Mouse (Mus musculus): ENCODE results near the gene Wfikkn1. TPM values are rescaled to one million over a fixed set of nuclear protein-coding genes. Genes with fewer than 3 reads are reported as not detected.

The Wfikkn1 gene
- polyA plus RNA-seq, 1 experiment from 2014 or later: 0.16 TPM

- Histone ChIP-seq H3K9ac (ENCODE audit: low read depth, low read length) (no peak overlapping the region), H3K4me3 (ENCODE audit: low read length) (no peak overlapping the region), H3K27ac (ENCODE audit: low read length) (peak overlapping the region; percentile 11; the same call in 1 of the 2 replicates), H3K4me2 (ENCODE audit: low read depth, low read length) (no peak overlapping the region), H3K4me1 (ENCODE audit: control insufficient read depth, insufficient read depth, low read length) (peaks cover 31% of the 10 kb centered on the region), H3K9me3 (ENCODE audit: control insufficient read depth, low read length) (no peaks in the 10 kb centered on the region), H3K36me3 (ENCODE audit: control insufficient read depth, insufficient read depth, low read length) (no peaks in the 10 kb centered on the region), H3K27me3 (replicated peaks; ENCODE audit: control insufficient read depth, insufficient read depth, low read length) (no peaks in the 10 kb centered on the region)
- ATAC-seq: no peak
- 77% methylated on average over 1 of the region's 1 CpGs for WGBS
Observed at GRCm38 (mm10) chr17:25913877-25914275, 33.2 kb upstream of the Wfikkn1 start.

DNA sequence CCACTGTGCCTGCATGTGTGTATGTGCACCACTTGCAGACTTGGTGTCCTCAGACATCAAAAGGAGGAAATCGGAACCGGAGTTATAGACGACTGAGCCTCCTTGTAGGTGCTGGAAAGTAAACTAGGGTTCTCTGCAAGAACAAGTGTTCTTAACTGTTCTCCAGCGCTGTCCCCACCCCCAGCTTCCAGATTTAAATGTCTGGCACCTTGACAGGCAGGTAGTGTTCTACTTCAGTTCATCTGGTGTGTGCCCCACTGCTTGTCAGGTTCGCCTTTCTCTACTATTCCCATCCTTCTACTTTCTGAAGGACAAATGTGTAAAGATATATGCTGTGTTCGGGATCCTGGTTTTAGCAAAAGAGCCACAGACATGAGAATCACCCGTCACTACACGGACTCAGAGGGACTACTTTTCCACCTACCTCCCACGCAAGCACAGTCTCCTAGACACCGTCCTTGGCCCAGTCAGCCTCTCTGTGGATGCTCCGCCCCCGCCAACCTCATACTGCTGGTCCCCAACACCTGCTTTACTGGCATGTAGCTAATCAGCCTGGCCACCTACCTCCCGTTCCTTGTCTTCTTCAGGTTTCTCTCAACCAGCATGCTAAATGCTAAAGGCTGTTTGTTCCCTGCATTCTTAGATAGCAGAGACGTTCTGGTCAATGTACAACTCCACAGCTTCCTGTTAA is 32.7 kb upstream of the Wfikkn1 start:
- Histone ChIP-seq H3K9ac (ENCODE audit: low read depth, low read length) (no peak overlapping the region), H3K4me2 (ENCODE audit: low read depth, low read length) (no peak overlapping the region; the same call in 1 of the 2 replicates), H3K4me3 (ENCODE audit: low read length) (no peak overlapping the region), H3K36me3 (ENCODE audit: control insufficient read depth, insufficient read depth, low read length) (no peaks in the 10 kb centered on the region), H3K4me1 (ENCODE audit: control insufficient read depth, insufficient read depth, low read length) (peaks cover 28% of the 10 kb centered on the region), H3K9me3 (ENCODE audit: control insufficient read depth, low read length) (no peaks in the 10 kb centered on the region), H3K27me3 (replicated peaks; ENCODE audit: control insufficient read depth, insufficient read depth, low read length) (no peaks in the 10 kb centered on the region), H3K27ac (ENCODE audit: low read length) (peak overlapping the region; percentile 11)
- WGBS: 75% methylated on average over 14 of the region's 14 CpGs
- no peak for ATAC-seq

GRCm38 (mm10) chr17:25911816-25912215 is 31.2 kb upstream of the Wfikkn1 start:
- ATAC-seq: no peak
- H3K4me3 ChIP-seq (ENCODE audit: low read length): no peak overlapping the region
- H3K36me3 ChIP-seq (ENCODE audit: control insufficient read depth, insufficient read depth, low read length): no peaks in the 10 kb centered on the region
- 85% methylated on average over 4 of the region's 4 CpGs for WGBS
- peaks cover 13% of the 10 kb centered on the region for H3K4me1 ChIP-seq (ENCODE audit: control insufficient read depth, insufficient read depth, low read length)
- no peak overlapping the region for H3K9ac ChIP-seq (ENCODE audit: low read depth, low read length)
- no peak overlapping the region for H3K27ac ChIP-seq (ENCODE audit: low read length)
- no peak overlapping the region for H3K4me2 ChIP-seq (ENCODE audit: low read depth, low read length)
- no peaks in the 10 kb centered on the region for H3K9me3 ChIP-seq (ENCODE audit: control insufficient read depth, low read length)
- H3K27me3 ChIP-seq (replicated peaks; ENCODE audit: control insufficient read depth, insufficient read depth, low read length): no peaks in the 10 kb centered on the region

DNA sequence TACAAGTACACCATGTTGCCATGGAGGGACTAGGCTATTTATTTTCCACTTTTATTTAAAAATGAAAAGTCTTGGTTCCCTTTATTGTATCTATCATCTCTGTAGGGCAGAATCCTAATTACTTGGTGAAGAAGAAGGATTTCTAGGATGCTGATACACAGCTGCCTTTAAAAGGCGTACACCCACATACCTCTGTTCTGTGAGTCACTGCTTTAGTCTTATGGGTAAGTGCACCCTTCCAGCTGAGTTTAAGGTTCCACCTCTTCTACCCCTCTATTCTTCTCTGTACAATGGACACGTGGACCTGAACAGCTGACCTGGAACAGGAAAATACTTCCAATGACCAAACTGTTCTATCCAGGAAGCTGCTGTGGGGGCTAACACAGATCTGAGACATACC is 27.0 kb upstream of the Wfikkn1 start:
- no peak for ATAC-seq
- Histone ChIP-seq H3K4me3 (ENCODE audit: low read length) (no peak overlapping the region), H3K27me3 (replicated peaks; ENCODE audit: control insufficient read depth, insufficient read depth, low read length) (no peaks in the 10 kb centered on the region)

GRCm38 (mm10) chr17:25903061-25903460 is 22.4 kb upstream of the Wfikkn1 start:
- 0 out of 2 replicates have a peak, but pooled peaks cover 5% of the 10 kb centered on the region for H3K36me3 ChIP-seq (ENCODE audit: control insufficient read depth, insufficient read depth, low read length)
- no peak overlapping the region for H3K9ac ChIP-seq (ENCODE audit: low read depth, low read length)
- no peaks in the 10 kb centered on the region for H3K27me3 ChIP-seq (replicated peaks; ENCODE audit: control insufficient read depth, insufficient read depth, low read length)
- H3K27ac ChIP-seq (ENCODE audit: low read length): no peak overlapping the region
- H3K4me3 ChIP-seq (ENCODE audit: low read length): no peak overlapping the region
- no peaks in the 10 kb centered on the region for H3K9me3 ChIP-seq (ENCODE audit: control insufficient read depth, low read length)
- no peaks in the 10 kb centered on the region for H3K4me1 ChIP-seq (ENCODE audit: control insufficient read depth, insufficient read depth, low read length)
- 84% methylated on average over 3 of the region's 3 CpGs for WGBS
- ATAC-seq: no peak
- H3K4me2 ChIP-seq (ENCODE audit: low read depth, low read length): no peak overlapping the region

More for the DNA sequence above, 27.0 kb upstream of the Wfikkn1 start:
- H3K4me2 ChIP-seq (ENCODE audit: low read depth, low read length): no peak overlapping the region
- no peaks in the 10 kb centered on the region for H3K9me3 ChIP-seq (ENCODE audit: control insufficient read depth, low read length)
- 88% methylated on average over 2 of the region's 2 CpGs for WGBS
- no peaks in the 10 kb centered on the region for H3K36me3 ChIP-seq (ENCODE audit: control insufficient read depth, insufficient read depth, low read length)
- H3K4me1 ChIP-seq (ENCODE audit: control insufficient read depth, insufficient read depth, low read length): peaks cover 3% of the 10 kb centered on the region; the same call in 1 of the 2 replicates
- no peak overlapping the region for H3K27ac ChIP-seq (ENCODE audit: low read length)
- H3K9ac ChIP-seq (ENCODE audit: low read depth, low read length): no peak overlapping the region

DNA sequence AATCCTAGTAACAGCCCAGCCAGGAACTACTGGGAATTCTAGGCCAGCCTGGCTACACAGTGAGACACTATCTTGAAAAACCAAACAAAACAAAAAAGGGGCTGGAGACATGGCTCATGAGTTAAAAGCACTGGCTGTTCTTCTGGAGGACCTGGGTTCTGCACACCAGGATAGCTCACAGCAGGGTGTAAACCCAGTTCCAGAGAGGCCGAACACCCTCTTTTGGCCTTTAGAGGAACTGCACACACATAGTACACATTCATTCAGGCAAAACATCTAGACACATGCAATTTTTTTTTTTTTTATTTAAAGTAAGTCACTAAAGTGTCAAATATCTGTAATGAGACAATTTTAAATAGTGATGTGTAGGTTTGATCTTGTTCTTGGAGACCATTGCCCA is 19.5 kb upstream of the Wfikkn1 start:
- H3K4me2 ChIP-seq (ENCODE audit: low read depth, low read length): no peak overlapping the region
- ATAC-seq: no peak
- H3K36me3 ChIP-seq (ENCODE audit: control insufficient read depth, insufficient read depth, low read length): 0 out of 2 replicates have a peak, but pooled peaks cover 5% of the 10 kb centered on the region
- H3K4me1 ChIP-seq (ENCODE audit: control insufficient read depth, insufficient read depth, low read length): no peaks in the 10 kb centered on the region
- H3K27me3 ChIP-seq (replicated peaks; ENCODE audit: control insufficient read depth, insufficient read depth, low read length): no peaks in the 10 kb centered on the region
- no peaks in the 10 kb centered on the region for H3K9me3 ChIP-seq (ENCODE audit: control insufficient read depth, low read length)
- no peak overlapping the region for H3K27ac ChIP-seq (ENCODE audit: low read length)
- H3K9ac ChIP-seq (ENCODE audit: low read depth, low read length): no peak overlapping the region
- 97% methylated on average over 1 of the region's 1 CpGs for WGBS
- no peak overlapping the region for H3K4me3 ChIP-seq (ENCODE audit: low read length)

GRCm38 (mm10) chr17:25895891-25896290 is 15.2 kb upstream of the Wfikkn1 start:
- Histone ChIP-seq H3K36me3 (ENCODE audit: control insufficient read depth, insufficient read depth, low read length) (0 out of 2 replicates have a peak, but pooled peaks cover 5% of the 10 kb centered on the region), H3K4me1 (ENCODE audit: control insufficient read depth, insufficient read depth, low read length) (no peaks in the 10 kb centered on the region), H3K4me2 (ENCODE audit: low read depth, low read length) (no peak overlapping the region), H3K9me3 (ENCODE audit: control insufficient read depth, low read length) (no peaks in the 10 kb centered on the region), H3K9ac (ENCODE audit: low read depth, low read length) (no peak overlapping the region), H3K27ac (ENCODE audit: low read length) (no peak overlapping the region), H3K27me3 (replicated peaks; ENCODE audit: control insufficient read depth, insufficient read depth, low read length) (no peaks in the 10 kb centered on the region), H3K4me3 (ENCODE audit: low read length) (no peak overlapping the region)
- WGBS: 73% methylated on average over 12 of the region's 12 CpGs
- no peak for ATAC-seq

GRCm38 (mm10) chr17:25895415-25895814 is 14.8 kb upstream of the Wfikkn1 start:
- Histone ChIP-seq H3K27ac (ENCODE audit: low read length) (no peak overlapping the region), H3K4me2 (ENCODE audit: low read depth, low read length) (no peak overlapping the region), H3K9me3 (ENCODE audit: control insufficient read depth, low read length) (no peaks in the 10 kb centered on the region), H3K9ac (ENCODE audit: low read depth, low read length) (no peak overlapping the region), H3K4me3 (ENCODE audit: low read length) (no peak overlapping the region), H3K36me3 (ENCODE audit: control insufficient read depth, insufficient read depth, low read length) (0 out of 2 replicates have a peak, but pooled peaks cover 3% of the 10 kb centered on the region), H3K27me3 (replicated peaks; ENCODE audit: control insufficient read depth, insufficient read depth, low read length) (no peaks in the 10 kb centered on the region), H3K4me1 (ENCODE audit: control insufficient read depth, insufficient read depth, low read length) (no peaks in the 10 kb centered on the region)
- ATAC-seq: no peak
- WGBS: 51% methylated on average over 2 of the region's 2 CpGs

- Histone ChIP-seq H3K4me1 (ENCODE audit: control insufficient read depth, insufficient read depth, low read length) (no peaks in the 10 kb centered on the region), H3K27me3 (replicated peaks; ENCODE audit: control insufficient read depth, insufficient read depth, low read length) (no peaks in the 10 kb centered on the region), H3K9me3 (ENCODE audit: control insufficient read depth, low read length) (no peaks in the 10 kb centered on the region), H3K27ac (ENCODE audit: low read length) (no peak overlapping the region), H3K4me2 (ENCODE audit: low read depth, low read length) (no peak overlapping the region), H3K36me3 (ENCODE audit: control insufficient read depth, insufficient read depth, low read length) (no peaks in the 10 kb centered on the region), H3K4me3 (ENCODE audit: low read length) (no peak overlapping the region), H3K9ac (ENCODE audit: low read depth, low read length) (no peak overlapping the region)
- WGBS: 28% methylated on average over 2 of the region's 2 CpGs
- ATAC-seq: peak; percentile 82
Observed at GRCm38 (mm10) chr17:25893975-25894617, 13.4 kb upstream of the Wfikkn1 start.

Measured in intestine, embryonic 16.5 days (tissue).